Comparison of ENCODE assay signal across 6 mouse cellular contexts in the genomic region with DNA sequence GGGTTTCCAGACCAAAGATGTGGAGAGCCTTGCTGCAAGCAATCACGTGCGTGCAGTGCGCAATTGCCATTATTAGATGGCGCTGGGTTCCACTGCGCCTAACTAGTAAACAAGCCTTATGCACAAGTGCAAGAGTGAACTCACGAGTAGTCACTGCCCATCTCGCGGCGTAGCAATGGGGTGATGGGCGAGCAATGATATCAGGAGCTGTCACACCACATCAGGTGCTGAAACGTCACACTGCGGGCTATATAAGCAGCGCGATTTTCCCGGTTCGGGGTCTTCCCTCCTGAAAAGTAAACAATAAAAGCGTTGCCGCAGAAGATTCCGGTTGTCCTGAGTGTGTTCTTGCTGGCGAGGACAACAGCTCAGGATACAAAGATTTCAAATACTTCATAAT.
A peak's percentile ranks its signal among the peaks of the same experiment; 100 is the strongest.
DNase-seq lines count a peak whose midpoint lies in the region; ATAC-seq and TF ChIP-seq lines count a peak whose summit lies in the region.
"Not testable (repeated sequence)": the region's sequence is repeated elsewhere in the genome, so short reads cannot be mapped to it uniquely, and the experiment has no call there.

No protein-coding gene starts in this region.

- H3K79me2 ChIP-seq in MEL (ENCODE audit: control insufficient read depth, insufficient read depth, low read length, poor library complexity); myocyte (ENCODE audit: control insufficient read depth, insufficient read depth): not testable (repeated sequence)

- intact Hi-C loops in gastrocnemius, adult 2 months (cut with DNase I), result not testable (repeated sequence)

- TF ChIP-seq POLR2A in MEL (IDR thresholded peaks at IDR 0.05; ENCODE audit: control insufficient read depth in 1 of 2, insufficient read depth in 1 of 2, low read depth in 1 of 2, low read length in 2 of 2, poor library complexity in 1 of 2); myocyte (IDR thresholded peaks at IDR 0.05; ENCODE audit: insufficient read length, low read depth): not testable (repeated sequence)

- 0 out of 2 replicates have a peak, but pooled peaks have one; percentile 3 for ATAC-seq in kidney, embryonic 16.5 days (ENCODE audit: low FRiP score, low TSS enrichment)

- H3K9ac ChIP-seq in MEL (ENCODE audit: control insufficient read depth, low read depth, low read length, poor library complexity, severe bottlenecking); kidney, embryonic 16.5 days (replicated peaks; ENCODE audit: low read length): not testable (repeated sequence)

- not testable (repeated sequence) for TF ChIP-seq CTCF in MEL (IDR thresholded peaks at IDR 0.05 in 2 of 3, conservative IDR thresholded peaks at IDR 0.05 in 1 of 3; ENCODE audit: control insufficient read depth in 1 of 3, insufficient read depth in 1 of 3, low read depth in 2 of 3, low read length in 3 of 3, poor library complexity in 1 of 3, severe bottlenecking in 1 of 3); gastrocnemius, adult 2 months (IDR thresholded peaks at IDR 0.05)

- not testable (repeated sequence) for TF ChIP-seq EP300 in MEL (IDR thresholded peaks at IDR 0.05; ENCODE audit: low read depth in 1 of 2, low read length in 2 of 2)

- not testable (repeated sequence) for TF ChIP-seq RAD21 in MEL (IDR thresholded peaks at IDR 0.05; ENCODE audit: low read depth, low read length)

- H3K9me3 ChIP-seq in MEL (replicated peaks; ENCODE audit: insufficient read depth, low read length); kidney, embryonic 16.5 days (ENCODE audit: low read length): not testable (repeated sequence)

- not testable (repeated sequence) for H3K36me3 ChIP-seq in MEL (ENCODE audit: control insufficient read depth in 1 of 2, insufficient read depth in 2 of 2, low read length in 2 of 2); kidney, embryonic 16.5 days (ENCODE audit: insufficient read depth, low read length); myocyte (ENCODE audit: control insufficient read depth, insufficient read depth)

- H3ac ChIP-seq in myocyte (ENCODE audit: control insufficient read depth, insufficient read length), result not testable (repeated sequence)

- H3K4me2 ChIP-seq in kidney, embryonic 16.5 days (replicated peaks; ENCODE audit: low read depth, low read length); myocyte (ENCODE audit: low read depth): not testable (repeated sequence)

- H3K27me3 ChIP-seq in MEL (ENCODE audit: control insufficient read depth in 1 of 2, insufficient read depth in 2 of 2, low read length in 2 of 2); kidney, embryonic 16.5 days (ENCODE audit: insufficient read depth, low read length); myocyte (ENCODE audit: control insufficient read depth, insufficient read depth, insufficient read length): not testable (repeated sequence)

- DNase-seq in ES-CJ7 (ENCODE audit: low read depth, low spot score), result peak; percentile 76
- peak; percentile 18 for DNase-seq in MEL (ENCODE audit: low read depth, low spot score)
- peak; percentile 80 for DNase-seq in R1 (ENCODE audit: low read depth, low spot score)
- DNase-seq in gastrocnemius, adult 2 months, result peak; percentile 14

- not testable (repeated sequence) for H3K27ac ChIP-seq in MEL (ENCODE audit: control insufficient read depth, low read depth, low read length); gastrocnemius, adult 2 months; kidney, embryonic 16.5 days (ENCODE audit: low read length)

- WGBS in kidney, embryonic 16.5 days, result 88% methylated on average over 20 of the region's 20 CpGs

- H3K4me1 ChIP-seq in MEL (ENCODE audit: control insufficient read depth in 1 of 2, insufficient read depth in 2 of 2, low read length in 2 of 2); kidney, embryonic 16.5 days (ENCODE audit: insufficient read depth, low read length): not testable (repeated sequence)

- not testable (repeated sequence) for H3K4me3 ChIP-seq in MEL (ENCODE audit: control insufficient read depth in 1 of 2, insufficient read depth in 1 of 2, low read depth in 2 of 2, low read length in 2 of 2); gastrocnemius, adult 2 months; kidney, embryonic 16.5 days (ENCODE audit: low read length); myocyte

TF ChIP-seq in myocyte, 11 proteins besides CTCF, POLR2A, EP300 and RAD21:
- TF ChIP-seq REST (IDR thresholded peaks at IDR 0.05; ENCODE audit: insufficient read depth, insufficient read length), result peak; percentile 67

Comparison
In these comparisons a context has a peak if more than half of its experiments do, and no peak if none do; other contexts are left out.
1. DNase-seq: peak in every context shown above with its lines; median percentile 80 in R1; 76 in ES-CJ7; 18 in MEL; 14 in gastrocnemius, adult 2 months.